Mouse (Mus musculus): Measurements from ENCODE around the gene Aqp2.

Gene Aqp2

DNA sequence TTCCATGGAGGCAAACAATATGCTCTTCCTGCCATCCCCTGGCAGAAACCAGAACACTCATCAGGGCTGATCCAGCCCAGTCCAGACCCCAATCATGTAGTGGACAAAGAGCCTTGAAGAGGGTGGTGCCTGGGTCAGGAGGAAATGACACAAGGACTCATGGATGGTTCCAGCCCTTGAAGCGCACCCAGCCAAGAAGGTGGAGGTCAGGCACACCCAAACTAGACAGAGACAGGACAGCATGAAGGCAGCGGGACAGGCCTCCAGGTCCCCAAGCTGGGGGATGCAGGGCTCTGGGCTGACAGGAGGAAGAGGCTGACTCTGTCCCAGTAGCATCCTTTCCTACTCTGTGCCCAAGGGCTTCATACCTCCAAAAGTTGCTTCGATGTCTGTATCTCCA lies 7.7 kb downstream of the Aqp2 start:
- in situ Hi-C loops (cut with MboI; ENCODE audit: low pct_unique_long_range_greater_than_20kb in 1 of 2, low sequenced_read_pairs in 2 of 2, unreplicated experiment in 1 of 2), result no loop called here

DNA sequence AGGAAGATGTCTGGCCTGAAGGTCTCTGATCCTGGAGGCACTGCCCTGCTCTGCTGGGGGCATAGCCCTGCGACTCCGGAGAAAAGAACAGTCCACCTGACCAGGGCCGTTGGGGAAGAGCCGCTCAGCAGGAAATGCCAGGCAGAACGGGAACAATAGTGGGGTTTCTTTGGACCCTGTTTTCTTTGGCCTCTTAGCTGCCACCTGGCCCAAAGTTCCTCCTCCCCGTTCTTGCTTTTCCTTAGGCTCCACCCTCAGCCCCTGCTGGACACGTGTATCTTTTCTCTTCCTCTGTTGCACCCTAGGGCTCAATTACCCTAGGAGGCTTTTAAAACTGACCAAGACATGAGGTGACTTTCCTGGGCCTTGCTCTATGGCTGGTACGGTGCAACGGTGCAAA lies 10.4 kb downstream of the Aqp2 start:
- in situ Hi-C loops (cut with MboI; ENCODE audit: low pct_unique_long_range_greater_than_20kb in 1 of 2, low sequenced_read_pairs in 2 of 2, unreplicated experiment in 1 of 2), result no loop called here

DNA sequence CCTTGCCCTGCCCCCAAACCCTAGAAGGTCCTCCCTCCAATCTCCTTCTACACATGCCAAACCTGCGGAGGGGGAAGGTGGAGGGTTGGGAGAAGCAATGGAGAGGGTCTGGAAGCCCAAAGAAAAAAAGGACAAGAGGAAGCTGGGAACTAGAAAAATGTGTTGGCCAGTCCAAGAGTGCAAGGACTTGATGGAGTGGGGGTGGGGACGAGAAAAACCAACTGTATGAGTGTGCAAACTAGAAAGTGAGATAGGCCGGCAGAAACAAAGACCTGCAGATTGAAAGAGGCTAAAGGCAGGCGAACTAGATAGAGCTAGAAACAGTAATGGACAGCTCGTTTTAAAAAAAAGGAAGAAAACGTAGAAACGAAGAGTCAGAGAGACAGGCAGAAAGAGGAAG lies 10.8 kb downstream of the Aqp2 start:
- in situ Hi-C loops (cut with MboI; ENCODE audit: low pct_unique_long_range_greater_than_20kb in 1 of 2, low sequenced_read_pairs in 2 of 2, unreplicated experiment in 1 of 2), result loop anchor here (5.0 to 10.0 kb wide), 2 partner anchors 78 to 325 kb away; no protein-coding TSS in a partner anchor

DNA sequence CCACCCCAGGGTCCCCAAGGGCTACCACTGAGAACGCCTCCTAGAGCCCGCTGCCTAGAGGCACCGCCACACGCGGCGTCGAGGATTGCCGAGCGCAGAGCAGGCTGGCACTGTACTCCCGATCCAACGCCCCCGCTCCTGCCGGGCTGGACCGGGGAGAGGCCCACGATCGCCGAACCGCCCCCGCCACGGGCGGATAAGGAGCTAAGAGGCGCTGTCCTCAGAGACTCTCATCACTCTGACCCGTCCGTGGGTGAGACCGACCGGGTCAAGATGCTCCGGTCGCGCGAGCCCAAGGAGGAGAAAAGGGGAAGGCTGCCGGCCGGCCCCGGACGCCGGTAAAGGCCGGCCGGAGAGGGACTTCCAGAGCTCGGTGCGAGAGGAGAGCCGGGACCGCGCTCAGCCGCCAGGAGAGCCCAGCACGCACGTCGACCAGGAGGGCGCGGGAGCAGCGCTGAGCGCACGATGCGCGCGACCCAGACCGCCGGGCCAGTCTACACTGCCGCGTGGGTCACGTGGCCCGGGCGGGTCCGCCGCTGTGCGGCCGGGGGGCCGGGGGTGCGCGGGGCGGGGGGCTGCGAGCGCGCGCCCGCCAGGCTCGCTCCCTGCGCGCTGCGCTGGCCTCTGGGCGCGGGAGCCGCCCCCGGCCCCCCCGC lies 11.7 kb downstream of the Aqp2 start, which contains the start of gene Aqp5:
Aqp5 (plus strand) TSS at position 354 of the 656 bp plus-strand sequence.
- in situ Hi-C loops (cut with MboI; ENCODE audit: low pct_unique_long_range_greater_than_20kb in 1 of 2, low sequenced_read_pairs in 2 of 2, unreplicated experiment in 1 of 2), result loop anchor here (5.0 to 10.0 kb wide), 2 partner anchors 77 to 324 kb away; no protein-coding TSS in a partner anchor

DNA sequence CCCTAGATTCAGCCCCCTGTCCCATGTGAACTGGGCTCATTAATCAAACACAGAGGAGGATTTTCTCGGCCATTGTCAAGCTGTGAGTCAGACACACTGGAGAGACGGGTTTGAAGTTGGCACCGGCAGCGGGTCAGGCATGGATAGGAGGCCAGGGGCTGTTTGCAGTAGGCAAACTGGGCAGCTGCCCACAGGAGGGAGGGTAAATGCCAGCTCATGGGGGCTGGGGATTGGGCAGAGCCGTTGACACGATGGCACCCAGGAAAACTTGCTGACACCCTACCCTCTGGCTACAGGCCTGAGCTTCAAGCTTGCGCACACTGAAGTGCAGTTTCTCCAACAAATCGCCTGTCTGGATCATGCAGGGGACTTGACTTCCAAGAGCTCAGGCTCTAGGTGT lies 13.3 kb downstream of the Aqp2 start:
- in situ Hi-C loops (cut with MboI; ENCODE audit: low pct_unique_long_range_greater_than_20kb in 1 of 2, low sequenced_read_pairs in 2 of 2, unreplicated experiment in 1 of 2), result loop anchor here (5.0 to 10.0 kb wide), 2 partner anchors 75 to 323 kb away; no protein-coding TSS in a partner anchor

DNA sequence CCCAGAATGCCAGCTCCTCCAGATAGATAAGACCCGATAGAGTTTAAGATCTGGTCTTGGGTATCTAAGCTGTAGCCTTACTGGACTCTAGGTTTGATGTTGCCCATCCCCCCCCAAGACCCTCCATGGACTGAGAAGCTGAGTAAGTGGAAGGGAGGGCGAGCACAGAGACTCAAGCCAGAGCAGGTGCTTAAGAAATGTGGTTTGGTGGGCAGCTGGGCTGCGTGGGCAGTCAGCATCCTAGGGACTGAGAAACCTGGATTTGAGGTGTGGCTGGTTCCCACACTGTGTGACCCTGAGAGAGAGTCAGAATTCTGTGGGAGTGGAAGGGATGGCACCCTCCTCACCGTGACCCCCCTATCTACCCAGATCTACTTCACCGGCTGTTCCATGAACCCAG lies 14.0 kb downstream of the Aqp2 start:
- in situ Hi-C loops (cut with MboI; ENCODE audit: low pct_unique_long_range_greater_than_20kb in 1 of 2, low sequenced_read_pairs in 2 of 2, unreplicated experiment in 1 of 2), result loop anchor here (5.0 to 10.0 kb wide), 2 partner anchors 74 to 322 kb away; no protein-coding TSS in a partner anchor

DNA sequence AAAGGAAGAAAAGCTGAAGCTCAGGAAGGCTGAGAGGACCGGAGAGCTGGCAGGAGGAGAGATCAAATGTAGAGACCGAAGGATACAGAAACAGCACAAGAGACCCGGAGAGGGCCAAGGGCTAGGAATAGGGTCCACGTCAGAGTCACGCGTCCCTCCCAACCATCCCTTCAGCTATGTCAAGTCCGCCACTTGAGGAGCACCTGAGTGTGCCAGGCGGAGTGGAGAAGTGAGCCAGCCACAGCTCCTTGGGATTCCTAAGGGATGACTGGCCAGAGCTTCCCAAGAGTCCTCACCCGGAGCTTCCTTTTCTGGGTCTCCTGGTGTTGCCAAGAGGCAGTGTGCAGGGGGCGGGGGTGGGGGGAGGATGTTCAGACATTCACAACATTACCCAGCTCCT lies 16.1 kb downstream of the Aqp2 start:
- in situ Hi-C loops (cut with MboI; ENCODE audit: low pct_unique_long_range_greater_than_20kb in 1 of 2, low sequenced_read_pairs in 2 of 2, unreplicated experiment in 1 of 2), result loop anchor here (5.0 to 10.0 kb wide), 3 partner anchors 72 to 320 kb away; no protein-coding TSS in a partner anchor

DNA sequence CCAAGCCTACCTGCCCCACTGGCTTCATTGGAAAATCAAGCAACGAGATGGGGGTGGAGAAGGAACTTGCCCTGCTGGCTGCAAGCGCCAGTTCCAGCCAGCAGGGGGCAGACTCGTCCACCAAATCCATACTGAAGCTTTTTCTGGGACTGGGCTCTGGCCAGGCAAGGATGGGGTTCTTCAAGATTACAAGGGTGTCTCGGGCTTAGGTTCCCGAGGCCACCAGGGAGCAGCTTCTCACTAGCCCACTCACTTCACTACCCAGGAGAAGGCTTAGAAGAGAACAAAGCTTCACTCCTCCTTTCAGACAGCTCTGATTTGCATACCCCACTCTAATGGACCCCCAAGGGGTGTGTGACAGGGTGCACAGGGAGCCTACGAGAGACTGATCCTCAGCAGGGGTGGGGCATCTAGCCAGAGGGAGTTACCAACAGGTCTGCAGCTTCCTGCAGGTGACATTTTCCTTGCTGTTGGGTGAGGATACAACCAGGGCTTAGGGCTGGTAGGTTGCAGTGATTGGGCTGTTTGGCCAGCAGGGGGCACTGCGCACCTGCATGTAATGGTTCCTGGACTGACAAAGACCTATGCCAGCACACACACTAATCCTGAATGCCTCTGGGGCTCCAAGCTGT lies 17.3 kb downstream of the Aqp2 start:
- in situ Hi-C loops (cut with MboI; ENCODE audit: low pct_unique_long_range_greater_than_20kb in 1 of 2, low sequenced_read_pairs in 2 of 2, unreplicated experiment in 1 of 2), result loop anchor here in 1 of 2 experiments (5.0 to 10.0 kb wide), 2 partner anchors 94 to 319 kb away; no protein-coding TSS in a partner anchor

DNA sequence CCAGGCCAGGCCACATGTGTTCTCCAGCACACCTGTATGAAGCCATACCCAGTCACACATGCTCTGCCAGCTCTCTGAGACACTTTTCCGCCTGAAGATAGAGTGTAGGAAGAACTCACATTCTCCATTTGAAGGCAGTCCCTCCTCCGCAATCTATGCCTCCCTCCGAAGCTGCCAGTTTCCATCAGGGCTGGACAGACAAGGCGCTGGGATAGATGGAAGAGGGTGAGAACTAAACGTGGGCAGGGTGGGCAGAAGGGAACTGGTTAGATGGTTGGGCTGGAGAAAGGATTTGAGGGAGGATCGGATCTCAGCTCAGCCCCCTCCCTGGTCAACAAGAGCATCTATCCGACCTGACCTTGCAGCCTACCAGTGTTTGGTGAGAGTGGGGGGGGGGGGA lies 18.0 kb downstream of the Aqp2 start:
- in situ Hi-C loops (cut with MboI; ENCODE audit: low pct_unique_long_range_greater_than_20kb in 1 of 2, low sequenced_read_pairs in 2 of 2, unreplicated experiment in 1 of 2), result loop anchor here in 1 of 2 experiments (5.0 to 10.0 kb wide), 2 partner anchors 95 to 318 kb away; no protein-coding TSS in a partner anchor

DNA sequence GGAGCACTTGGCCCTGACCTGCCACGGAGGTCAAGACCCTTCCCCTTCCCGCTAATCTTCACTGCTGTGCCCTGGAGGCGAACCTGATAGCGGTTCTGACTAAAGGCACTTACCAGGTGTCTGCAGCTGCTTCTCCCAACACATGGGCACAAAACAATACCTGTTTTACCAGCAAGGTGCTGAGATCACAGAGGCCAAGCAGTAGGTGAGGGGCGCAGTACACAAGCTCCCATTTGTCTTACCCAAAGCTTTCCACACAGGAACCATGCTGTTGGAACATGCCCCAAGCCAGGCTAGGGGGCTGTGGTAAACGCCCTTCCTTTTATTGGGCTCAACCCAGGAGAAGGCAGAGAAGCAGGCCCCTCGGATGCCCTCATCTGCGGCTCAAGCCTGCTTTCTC lies 18.7 kb downstream of the Aqp2 start:
- in situ Hi-C loops (cut with MboI; ENCODE audit: low pct_unique_long_range_greater_than_20kb in 1 of 2, low sequenced_read_pairs in 2 of 2, unreplicated experiment in 1 of 2), result loop anchor here in 1 of 2 experiments (5.0 to 10.0 kb wide), 2 partner anchors 95 to 317 kb away; no protein-coding TSS in a partner anchor

DNA sequence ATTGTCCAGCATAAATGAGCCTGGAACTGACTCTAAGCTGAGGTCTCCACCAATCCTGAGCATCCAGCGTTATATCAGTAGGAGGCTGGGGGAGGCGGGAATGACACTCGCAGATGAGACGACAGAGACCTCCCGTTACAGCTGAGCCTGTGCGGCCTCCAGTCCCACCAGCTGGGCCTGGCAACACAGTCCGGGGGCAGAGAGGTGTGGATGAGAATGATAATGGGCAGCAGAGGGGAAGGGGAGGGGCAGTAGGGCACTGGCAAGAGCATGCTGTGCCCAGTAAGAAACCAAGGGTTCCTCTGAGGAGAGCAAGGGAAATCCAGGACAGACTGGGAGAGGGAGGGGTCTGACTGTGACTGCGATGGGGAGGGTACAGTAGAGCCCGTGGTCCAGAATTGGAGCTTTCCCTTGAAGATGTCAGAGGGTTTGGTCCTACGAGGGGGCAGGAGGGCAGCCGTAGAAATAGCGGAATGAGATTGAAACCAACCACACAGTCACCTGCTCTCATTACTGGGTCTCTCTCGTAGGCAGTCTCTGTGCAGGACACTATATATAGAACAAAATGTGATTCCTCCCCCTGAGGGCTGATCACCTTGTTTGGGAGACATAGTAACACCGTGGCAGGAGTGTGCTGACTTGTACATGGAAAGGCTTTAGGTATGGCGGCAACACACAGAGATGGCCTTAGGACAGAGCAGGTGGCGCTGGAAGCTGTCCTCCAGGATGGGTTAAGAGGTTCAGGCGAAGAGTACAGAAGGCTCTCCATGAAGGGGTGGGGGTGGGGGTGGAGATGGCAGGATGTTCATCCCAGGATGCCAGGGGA lies 20.6 kb downstream of the Aqp2 start:
- in situ Hi-C loops (cut with MboI; ENCODE audit: low pct_unique_long_range_greater_than_20kb in 1 of 2, low sequenced_read_pairs in 2 of 2, unreplicated experiment in 1 of 2), result loop anchor here in 1 of 2 experiments (5.0 to 10.0 kb wide), 2 partner anchors 97 to 315 kb away; no protein-coding TSS in a partner anchor

DNA sequence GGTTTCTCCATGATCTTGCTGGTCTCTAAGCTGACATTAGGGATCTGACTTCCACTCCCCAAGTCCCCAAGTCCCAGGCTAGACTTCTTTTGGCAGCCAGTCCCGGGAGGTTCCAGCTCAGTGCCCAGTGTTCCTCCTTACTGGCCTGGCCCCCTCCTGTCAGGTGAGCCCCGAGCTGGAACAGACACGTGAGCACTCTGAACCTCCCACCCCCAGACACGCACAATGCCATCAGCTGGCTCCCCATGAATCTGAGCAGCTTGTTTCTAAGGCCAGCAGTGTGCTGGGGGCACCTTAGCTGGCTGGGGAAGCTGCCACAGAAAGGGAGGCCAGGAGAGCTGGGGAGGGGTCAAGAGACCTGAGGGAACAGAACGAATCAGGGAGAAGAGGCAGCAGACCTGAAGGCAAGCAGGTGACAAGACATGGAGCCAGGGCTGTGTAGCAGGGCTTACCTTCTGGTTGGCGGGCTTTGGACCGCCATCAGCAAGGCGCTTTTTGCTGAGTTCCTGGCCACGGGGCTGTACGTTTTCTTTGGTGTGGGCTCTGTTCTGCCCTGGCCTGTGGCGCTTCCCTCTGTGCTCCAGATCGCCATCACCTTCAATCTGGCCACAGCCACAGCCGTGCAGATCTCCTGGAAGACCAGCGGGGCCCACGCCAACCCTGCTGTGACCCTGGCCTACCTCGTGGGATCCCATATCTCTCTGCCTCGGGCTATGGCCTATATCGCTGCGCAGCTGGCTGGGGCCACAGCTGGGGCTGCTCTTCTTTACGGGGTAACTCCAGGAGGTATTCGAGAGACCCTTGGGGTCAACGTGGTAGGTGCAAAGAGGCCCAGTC lies 22.3 kb downstream of the Aqp2 start, which contains the start of gene Aqp6:
Aqp6 (plus strand) TSS at position 415 of the 837 bp plus-strand sequence.
- in situ Hi-C loops (cut with MboI; ENCODE audit: low pct_unique_long_range_greater_than_20kb in 1 of 2, low sequenced_read_pairs in 2 of 2, unreplicated experiment in 1 of 2), result no loop called here

DNA sequence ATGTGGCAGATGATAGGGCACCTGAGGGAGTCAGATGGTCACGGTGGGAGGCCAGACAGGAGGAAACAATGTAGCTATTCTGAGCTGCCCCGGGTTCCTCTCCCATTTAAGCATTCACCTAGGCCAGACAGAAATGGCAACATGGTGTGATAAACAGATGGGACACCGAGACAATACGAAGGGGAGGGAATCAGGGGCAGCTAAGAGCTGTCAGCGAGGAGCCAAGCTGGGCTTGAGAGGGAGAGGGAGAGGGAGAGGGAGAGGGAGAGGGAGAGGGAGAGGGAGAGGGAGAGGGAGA lies 22.9 kb downstream of the Aqp2 start:
- in situ Hi-C loops (cut with MboI; ENCODE audit: low pct_unique_long_range_greater_than_20kb in 1 of 2, low sequenced_read_pairs in 2 of 2, unreplicated experiment in 1 of 2), result no loop called here

DNA sequence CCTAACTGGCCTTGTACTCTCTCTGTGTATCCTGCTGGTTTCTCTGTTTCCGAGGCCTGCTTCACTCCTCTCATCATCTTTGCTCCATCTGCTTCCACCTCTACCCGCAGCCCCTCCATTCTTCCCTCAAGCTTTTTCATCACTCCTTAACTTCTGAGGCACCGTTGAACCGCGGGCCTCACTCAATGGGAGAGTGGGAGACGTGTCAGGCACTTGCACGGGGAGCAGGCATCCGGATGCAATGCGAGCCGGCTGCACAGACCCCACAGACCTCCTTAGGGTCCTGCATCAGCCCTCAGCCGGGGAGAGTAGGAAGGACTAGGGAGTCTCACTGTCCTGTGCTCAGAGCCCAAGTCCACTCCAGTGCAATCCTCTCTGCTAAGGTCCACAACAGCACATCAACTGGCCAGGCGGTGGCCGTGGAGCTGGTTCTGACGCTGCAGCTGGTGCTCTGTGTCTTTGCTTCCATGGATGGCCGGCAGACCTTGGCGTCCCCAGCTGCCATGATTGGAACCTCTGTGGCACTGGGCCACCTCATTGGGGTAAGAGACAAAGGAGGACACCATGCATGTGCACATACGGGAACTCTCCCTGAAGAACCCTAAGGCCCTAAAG lies 23.5 kb downstream of the Aqp2 start:
- in situ Hi-C loops (cut with MboI; ENCODE audit: low pct_unique_long_range_greater_than_20kb in 1 of 2, low sequenced_read_pairs in 2 of 2, unreplicated experiment in 1 of 2), result no loop called here

DNA sequence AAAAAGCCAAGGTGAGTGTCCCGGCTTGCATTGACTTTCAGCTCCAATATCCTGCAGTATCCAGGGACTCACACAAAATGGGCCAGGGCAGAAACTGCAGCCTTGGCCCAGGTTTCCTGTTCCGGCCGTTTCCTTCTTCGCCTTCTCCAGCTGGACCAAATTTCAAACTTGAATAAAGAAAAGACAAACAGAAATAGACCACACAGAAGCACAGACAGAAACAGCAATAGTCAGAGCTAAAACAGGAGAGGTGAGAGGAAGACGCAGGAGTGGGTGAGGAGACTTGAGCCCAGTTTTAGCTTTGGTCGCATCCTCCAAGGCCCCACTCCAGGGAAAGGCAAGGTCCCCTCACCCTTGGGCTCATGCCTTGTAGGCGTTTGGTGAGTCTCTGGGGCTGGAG lies 24.4 kb downstream of the Aqp2 start:
- in situ Hi-C loops (cut with MboI; ENCODE audit: low pct_unique_long_range_greater_than_20kb in 1 of 2, low sequenced_read_pairs in 2 of 2, unreplicated experiment in 1 of 2), result no loop called here

DNA sequence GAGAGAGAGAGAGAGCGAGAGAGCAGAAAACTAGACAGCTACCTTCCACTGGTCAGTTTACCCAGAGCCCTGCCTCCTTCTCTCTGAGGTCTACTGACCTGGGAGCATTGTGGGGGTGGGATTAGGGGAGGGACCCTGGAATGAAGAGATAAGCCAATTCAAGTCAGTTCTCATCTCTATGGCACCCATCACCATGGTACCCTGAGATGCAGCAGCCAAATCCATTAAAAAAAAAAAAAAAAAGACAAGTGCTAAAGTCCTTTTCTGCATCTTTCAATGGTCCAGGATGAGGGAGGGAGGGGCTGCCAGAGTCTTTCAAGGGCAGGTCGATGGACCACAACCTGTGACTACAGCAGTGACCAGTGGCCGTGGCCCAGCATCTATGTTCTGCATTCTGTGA lies 26.7 kb downstream of the Aqp2 start:
- in situ Hi-C loops (cut with MboI; ENCODE audit: low pct_unique_long_range_greater_than_20kb in 1 of 2, low sequenced_read_pairs in 2 of 2, unreplicated experiment in 1 of 2), result no loop called here

DNA sequence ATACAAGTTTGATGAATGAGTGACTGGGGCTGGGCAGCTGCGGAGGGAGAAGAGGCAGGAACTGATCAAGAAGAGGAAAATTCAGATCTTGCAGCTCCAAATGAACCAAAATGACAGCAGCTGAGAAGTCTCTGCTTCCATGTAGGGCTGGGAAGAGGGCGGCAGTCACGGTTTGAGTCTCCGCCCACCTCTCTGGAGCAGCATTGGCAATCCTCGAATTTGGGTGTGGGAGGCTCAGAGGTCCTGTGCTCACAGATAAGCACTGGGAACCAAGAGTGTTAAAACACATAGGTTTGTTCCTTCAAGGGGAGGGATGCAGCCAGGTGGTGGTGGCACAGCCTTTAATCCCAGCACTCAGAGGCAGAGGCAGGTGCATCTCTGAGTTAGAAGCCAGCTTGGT lies 27.7 kb downstream of the Aqp2 start:
- in situ Hi-C loops (cut with MboI; ENCODE audit: low pct_unique_long_range_greater_than_20kb in 1 of 2, low sequenced_read_pairs in 2 of 2, unreplicated experiment in 1 of 2), result no loop called here

Data from mouse embryonic stem cell (cell line).